Mouse (Mus musculus) CH12.LX (cell line): Measurements from ENCODE around the gene Adamtsl4. TPM values are rescaled to one million over a fixed set of nuclear protein-coding genes. Genes with fewer than 3 reads are reported as not detected.

Experiments used
- DNase-seq: peaks from one replicate; pipeline ENCODE4 v3.0.0-alpha.2; 2013; ENCODE audit errors: extremely low read depth
- H3K27ac ChIP-seq: 2 replicates; pipeline ENCODE4 v1.5.1; 2012; ENCODE audit warnings: low read depth, mild to moderate bottlenecking, control low read depth, moderate library complexity; ENCODE audit not compliant: insufficient read depth
- H3K27me3 ChIP-seq: replicated peaks from 2 replicates; pipeline ENCODE3; 2012; ENCODE audit warnings: inconsistent platforms
- H3K36me3 ChIP-seq, 2 experiments: replicated peaks in 1 of 2; 2 replicates each; pipeline versions ENCODE3 to v1.6.1; 2012; ENCODE audit warnings: inconsistent platforms in 1 of 2, low read length in 1 of 2, mild to moderate bottlenecking in 1 of 2, mixed read lengths in 1 of 2, moderate library complexity in 1 of 2; ENCODE audit not compliant: control insufficient read depth in 1 of 2, insufficient read depth in 1 of 2
- H3K4me1 ChIP-seq, 2 experiments: 2 replicates each; pipeline ENCODE4 v1.6.1; 2012; ENCODE audit warnings: inconsistent platforms in 1 of 2, moderate library complexity in 1 of 2; ENCODE audit not compliant: insufficient read depth in 2 of 2, control insufficient read depth in 1 of 2
- H3K4me2 ChIP-seq: 2 replicates; pipeline ENCODE4 v1.6.1; 2012; ENCODE audit warnings: low read depth, mild to moderate bottlenecking, control low read depth; ENCODE audit not compliant: poor library complexity, insufficient read depth, severe bottlenecking
- H3K4me3 ChIP-seq, 3 experiments: fragments of 150-350 bp in 1 of 3; sonication (generic) in 1 of 3; replicated peaks in 1 of 3; 2 replicates each; pipeline versions ENCODE3 to v1.5.1; 2011 to 2012; ENCODE audit warnings: low read depth in 2 of 3, low read length in 2 of 3, mild to moderate bottlenecking in 2 of 3, moderate library complexity in 2 of 3, control low read depth in 1 of 3, improper control_type of control experiment in 1 of 3, inconsistent platforms in 1 of 3, mixed read lengths in 1 of 3; ENCODE audit not compliant: poor library complexity in 1 of 3
- H3K79me2 ChIP-seq: replicated peaks from 2 replicates; pipeline ENCODE4 v1.6.1; 2012; ENCODE audit warnings: mild to moderate bottlenecking, moderate library complexity; ENCODE audit not compliant: control insufficient read depth, poor library complexity, insufficient read depth, severe bottlenecking; ENCODE audit errors: extremely low read depth
- H3K9ac ChIP-seq: 2 replicates; pipeline ENCODE4 v1.6.1; 2012; ENCODE audit warnings: low read depth, mild to moderate bottlenecking, control low read depth, moderate library complexity; ENCODE audit not compliant: insufficient read depth
- H3K9me3 ChIP-seq: replicated peaks from 2 replicates; pipeline ENCODE3; 2012; ENCODE audit warnings: low read length, inconsistent platforms, mixed read lengths
- CHD1 ChIP-seq: IDR thresholded peaks from 2 replicates; pipeline ENCODE4 v1.6.1; 2012; ENCODE audit warnings: low read depth, low read length, improper control_type of control experiment, inconsistent platforms
- CTCF ChIP-seq, 2 experiments: IDR thresholded peaks in 1 of 2; conservative IDR thresholded peaks in 1 of 2; 2 replicates each; pipeline ENCODE4 v1.5.1; 2011 to 2012; ENCODE audit warnings: low read depth in 2 of 2, low read length in 2 of 2, improper control_type of control experiment in 1 of 2, inconsistent platforms in 1 of 2, mild to moderate bottlenecking in 1 of 2, moderate library complexity in 1 of 2
- E2F4 ChIP-seq: IDR thresholded peaks from 2 replicates; pipeline ENCODE4 v1.6.1; 2011; ENCODE audit warnings: low read depth, low read length, improper control_type of control experiment; ENCODE audit not compliant: insufficient replicate concordance
- ELF1 ChIP-seq: IDR thresholded peaks from 2 replicates; pipeline ENCODE4 v1.6.1; 2014; ENCODE audit warnings: low read depth, mild to moderate bottlenecking, inconsistent platforms, low read length, improper control_type of control experiment
- EP300 ChIP-seq: IDR thresholded peaks from 2 replicates; pipeline ENCODE4 v1.6.1; 2011; ENCODE audit warnings: low read length, improper control_type of control experiment
- ETS1 ChIP-seq: conservative IDR thresholded peaks from 2 replicates; pipeline ENCODE4 v1.6.1; 2012; ENCODE audit warnings: low read depth, mild to moderate bottlenecking, inconsistent platforms, low read length, improper control_type of control experiment, moderate library complexity
- GABPA ChIP-seq: IDR thresholded peaks from 2 replicates; pipeline ENCODE4 v1.6.1; 2012; ENCODE audit warnings: low read depth, low read length, improper control_type of control experiment, inconsistent platforms; ENCODE audit not compliant: insufficient replicate concordance
- HCFC1 ChIP-seq: IDR thresholded peaks from 2 replicates; pipeline ENCODE4 v1.6.1; 2012; ENCODE audit warnings: low read depth, mild to moderate bottlenecking, inconsistent platforms, low read length, improper control_type of control experiment
- IRF4 ChIP-seq: IDR thresholded peaks from 2 replicates; pipeline ENCODE4 v1.6.1; 2014; ENCODE audit warnings: low read depth, mild to moderate bottlenecking, inconsistent platforms, low read length, improper control_type of control experiment
- JUN ChIP-seq: IDR thresholded peaks from 2 replicates; pipeline ENCODE4 v1.6.1; 2011; ENCODE audit warnings: low read depth, mild to moderate bottlenecking, low read length, improper control_type of control experiment, moderate library complexity; ENCODE audit not compliant: insufficient read depth
- KAT2A ChIP-seq: IDR thresholded peaks from 2 replicates; pipeline ENCODE4 v1.6.1; 2012; ENCODE audit warnings: low read length, improper control_type of control experiment, inconsistent platforms; ENCODE audit not compliant: insufficient replicate concordance
- MAX ChIP-seq: IDR thresholded peaks from 2 replicates; pipeline ENCODE4 v1.6.1; 2011; ENCODE audit warnings: low read length, improper control_type of control experiment
- MAZ ChIP-seq: IDR thresholded peaks from 2 replicates; pipeline ENCODE4 v1.6.1; 2012; ENCODE audit warnings: low read depth, mild to moderate bottlenecking, inconsistent platforms, low read length, improper control_type of control experiment, moderate library complexity
- MEF2A ChIP-seq: IDR thresholded peaks from 2 replicates; pipeline ENCODE4 v1.6.1; 2014; ENCODE audit warnings: low read depth, mild to moderate bottlenecking, inconsistent platforms, low read length, improper control_type of control experiment, borderline replicate concordance
- MXI1 ChIP-seq: IDR thresholded peaks from 2 replicates; pipeline ENCODE4 v1.6.1; 2011; ENCODE audit warnings: mild to moderate bottlenecking, low read depth, low read length, improper control_type of control experiment
- MYC ChIP-seq: IDR thresholded peaks from 2 replicates; pipeline ENCODE4 v1.6.1; 2011; ENCODE audit warnings: low read depth, mild to moderate bottlenecking, improper control_type of control experiment, low read length
- NRF1 ChIP-seq: IDR thresholded peaks from 2 replicates; pipeline ENCODE4 v1.6.1; 2014; ENCODE audit warnings: low read depth, mild to moderate bottlenecking, inconsistent platforms, low read length, improper control_type of control experiment, moderate library complexity
- PAX5 ChIP-seq: IDR thresholded peaks from 2 replicates; pipeline ENCODE4 v1.6.1; 2012; ENCODE audit warnings: low read length, inconsistent platforms, mixed read lengths
- RAD21 ChIP-seq: IDR thresholded peaks from 2 replicates; pipeline ENCODE4 v1.6.1; 2011; ENCODE audit warnings: low read depth, mild to moderate bottlenecking, low read length, improper control_type of control experiment, moderate library complexity
- SMC3 ChIP-seq: IDR thresholded peaks from 2 replicates; pipeline ENCODE4 v1.6.1; 2011; ENCODE audit warnings: low read depth, low read length, improper control_type of control experiment
- TBP ChIP-seq: conservative IDR thresholded peaks from 2 replicates; pipeline ENCODE4 v1.6.1; 2011; ENCODE audit warnings: low read depth, low read length, improper control_type of control experiment
- USF1 ChIP-seq: IDR thresholded peaks from 2 replicates; pipeline ENCODE4 v1.6.1; 2014; ENCODE audit warnings: low read depth, mild to moderate bottlenecking, inconsistent platforms, low read length, improper control_type of control experiment
- ZKSCAN1 ChIP-seq: IDR thresholded peaks from 2 replicates; pipeline ENCODE4 v1.6.1; 2012; ENCODE audit warnings: low read depth, inconsistent platforms, low read length, improper control_type of control experiment, borderline replicate concordance
- ZMIZ1 ChIP-seq: IDR thresholded peaks from 2 replicates; pipeline ENCODE4 v1.6.1; 2012; ENCODE audit warnings: low read depth, mild to moderate bottlenecking, inconsistent platforms, low read length, improper control_type of control experiment
- dilution Hi-C: fragments of 300-500 bp; cut with MboI; formaldehyde crosslinking; loops from 2 replicates; pipeline ENCODE4 v1.14.3; 2020; ENCODE audit warnings: low sequenced_read_pairs; ENCODE audit not compliant: extremely low pct_unique_long_range_greater_than_20kb, extremely low pct_ligation_motif_present
- in situ Hi-C: fragments of 300-500 bp; cut with MboI; formaldehyde crosslinking; loops from 3 replicates; pipeline ENCODE4 v1.14.3; 2019; ENCODE audit warnings: low sequenced_read_pairs, low pct_ligation_motif_present, low pct_unique_long_range_greater_than_20kb, mixed read lengths
- polyA plus RNA-seq: library from polyadenylated mRNA; unstranded; fragments of >175 nt; gene quantifications from 2 replicates; pipeline ENCODE4 v1.2.1, GENCODE M21; 2012; ENCODE audit warnings: low read depth; ENCODE audit not compliant: insufficient read length
- total RNA-seq, 2 experiments: library from RNA; depleted of rRNA; stranded (reverse); fragments of 300-350 nt in 1 of 2; fragments of >200 nt in 1 of 2; gene quantifications; 2 replicates each; pipeline ENCODE4 v1.2.3; 2012 to 2014

Gene Adamtsl4
- total and polyA plus RNA-seq, 3 experiments: 0.10 to 0.85 TPM; not detected in 1

GRCm38 (mm10) chr3:95716075-95716474, 28.4 kb upstream of the Adamtsl4 start:
- dilution Hi-C loops: no loop called here
- Histone ChIP-seq H3K79me2 (no peaks in the 10 kb centered on the region), H3K36me3 (no peaks in the 10 kb centered on the region), H3K27me3 (no peaks in the 10 kb centered on the region), H3K4me1 (peaks cover 5 to 22% of the 10 kb centered on the region in 2 experiments), H3K9me3 (peaks cover 6% of the 10 kb centered on the region), H3K4me2 (no peak overlapping the region), H3K4me3 (no peak overlapping the region), H3K9ac (no peak overlapping the region), H3K27ac (no peak overlapping the region)
- in situ Hi-C loops: no loop called here
- DNase-seq: no peak
- peak; percentile 51; the same call in 1 of the 2 replicates for TF ChIP-seq ELF1
- no peak for TF ChIP-seq MAX
- TF ChIP-seq EP300: no peak
- no peak for TF ChIP-seq PAX5
- TF ChIP-seq TBP: peak; percentile 90
- no peak for TF ChIP-seq USF1
- TF ChIP-seq IRF4: peak; percentile 76
- TF ChIP-seq CHD1: no peak
- TF ChIP-seq MXI1: no peak
- TF ChIP-seq ZMIZ1: no peak
- no peak for TF ChIP-seq HCFC1
- no peak for TF ChIP-seq RAD21
- TF ChIP-seq NRF1: no peak
- TF ChIP-seq MEF2A: peak; percentile 15; the same call in 1 of the 2 replicates
- no peak for TF ChIP-seq SMC3

DNA sequence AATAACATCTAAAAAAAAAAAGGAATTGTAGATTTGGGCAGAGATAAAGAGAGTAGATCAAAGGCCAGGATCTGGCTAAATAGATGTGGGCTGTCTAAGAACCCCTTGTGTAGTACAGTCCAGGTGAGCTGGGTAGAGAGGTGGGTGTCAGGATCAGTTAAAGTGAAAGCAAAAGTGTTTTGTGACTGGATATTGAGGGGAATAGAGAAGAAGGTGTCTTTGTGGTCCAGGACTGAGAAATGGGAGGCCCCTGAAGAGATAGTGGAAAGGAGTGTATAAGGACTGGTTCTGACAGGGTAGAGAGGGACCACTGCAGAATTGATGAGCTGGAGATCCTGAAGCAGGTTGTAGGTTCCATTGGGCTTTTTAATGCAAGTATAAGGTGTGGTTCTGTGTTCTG, 22.2 kb upstream of the Adamtsl4 start:
- in situ Hi-C loops: no loop called here
- Histone ChIP-seq H3K27ac (no peak overlapping the region), H3K27me3 (no peaks in the 10 kb centered on the region), H3K4me1 (peaks cover 9 to 22% of the 10 kb centered on the region in 2 experiments; a peak in 3 of 4 replicates), H3K36me3 (no peaks in the 10 kb centered on the region), H3K9ac (no peak overlapping the region), H3K9me3 (peaks cover 6% of the 10 kb centered on the region), H3K4me2 (no peak overlapping the region), H3K4me3 (no peak overlapping the region), H3K79me2 (no peaks in the 10 kb centered on the region)
- dilution Hi-C loops: no loop called here
- TF ChIP-seq ELF1: no peak
- no peak for TF ChIP-seq E2F4
- TF ChIP-seq MXI1: no peak
- no peak for TF ChIP-seq USF1
- no peak for TF ChIP-seq HCFC1
- no peak for TF ChIP-seq MYC
- no peak for TF ChIP-seq TBP
- no peak for TF ChIP-seq CTCF (conservative IDR thresholded peaks at IDR 0.05 in 1 of 2, IDR thresholded peaks at IDR 0.05 in 1 of 2; ENCODE audit: low read depth in 2 of 2, low read length in 2 of 2)
- TF ChIP-seq PAX5: no peak
- TF ChIP-seq MAZ: no peak
- TF ChIP-seq GABPA: no peak
- TF ChIP-seq KAT2A: no peak
- TF ChIP-seq ETS1: no peak
- no peak for TF ChIP-seq CHD1
- TF ChIP-seq JUN: no peak
- TF ChIP-seq ZKSCAN1: no peak
- DNase-seq: no peak
